Mouse (Mus musculus) liver, postnatal 0 days (tissue): ENCODE data around the gene C2cd3.

Experiments used
- CTCF ChIP-seq: sonication (generic); IDR thresholded peaks from 2 replicates; pipeline ENCODE4 v1.5.1; 2016; ENCODE audit warnings: antibody characterized with exemption, low read depth
- EP300 ChIP-seq: IDR thresholded peaks from 2 replicates; pipeline ENCODE4 v1.6.1; 2016; ENCODE audit warnings: antibody characterized with exemption, low read depth, mild to moderate bottlenecking

DNA sequence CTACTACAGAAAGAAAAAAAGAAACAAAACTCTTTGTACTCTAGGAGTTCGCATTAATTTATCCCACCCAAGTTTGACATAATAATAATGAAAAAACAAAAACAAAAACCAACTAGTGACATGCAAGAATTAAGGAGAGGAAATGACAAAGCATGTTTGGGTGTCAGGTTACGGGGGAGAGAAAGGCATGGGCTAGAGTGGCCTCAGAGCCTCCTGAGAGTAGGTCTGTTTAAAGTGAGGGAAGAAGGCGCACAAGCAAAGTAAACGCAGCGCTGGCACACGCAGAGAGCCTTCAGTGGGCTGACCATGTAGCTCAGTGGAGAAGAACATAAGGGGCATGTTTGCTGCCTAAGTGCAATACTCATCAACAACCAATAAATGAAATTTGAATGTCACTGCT, 7.1 kb upstream of the C2cd3 start:
- TF ChIP-seq EP300 (no peak), CTCF (no peak)
